Mouse (Mus musculus): ENCODE measurements at regions not wholly inside any gene's neighbourhood (a gene's known extent, or its start where the extent isn't known, plus 50 kb on each side); places are given as distances from the start of the nearest gene placed in this dataset.

GRCm38 (mm10) chr3:151182132-151182531, 255.6 kb upstream of the Adgrl4 start:
- no peak for DNase-seq (ENCODE audit: low read depth)

- no peak for DNase-seq (ENCODE audit: low read depth)
Observed at GRCm38 (mm10) chr3:151192092-151192491, 245.6 kb upstream of the Adgrl4 start.

- DNase-seq (ENCODE audit: low read depth) = no peak
Observed at GRCm38 (mm10) chr3:151210978-151211377, 226.7 kb upstream of the Adgrl4 start.

GRCm38 (mm10) chr3:151216764-151217502, 220.8 kb upstream of the Adgrl4 start:
- no peak for DNase-seq (ENCODE audit: low read depth)

GRCm38 (mm10) chr3:151222407-151222806, 215.3 kb upstream of the Adgrl4 start:
- DNase-seq (ENCODE audit: low read depth) = no peak

GRCm38 (mm10) chr3:151252458-151252857, 185.2 kb upstream of the Adgrl4 start:
- no peak for DNase-seq (ENCODE audit: low read depth)

- DNase-seq (ENCODE audit: low read depth) = no peak
Observed at GRCm38 (mm10) chr3:151262821-151263220, 174.9 kb upstream of the Adgrl4 start.

GRCm38 (mm10) chr3:151265658-151266057, 172.0 kb upstream of the Adgrl4 start:
- no peak for DNase-seq (ENCODE audit: low read depth)

- no peak for DNase-seq (ENCODE audit: low read depth)
Observed at GRCm38 (mm10) chr3:151269514-151269913, 168.2 kb upstream of the Adgrl4 start.

- DNase-seq (ENCODE audit: low read depth) = no peak
Observed at GRCm38 (mm10) chr3:151283829-151284228, 153.9 kb upstream of the Adgrl4 start.

GRCm38 (mm10) chr3:151293981-151294605, 143.6 kb upstream of the Adgrl4 start:
- DNase-seq (ENCODE audit: low read depth) = no peak

- no peak for DNase-seq (ENCODE audit: low read depth)
Observed at GRCm38 (mm10) chr3:151294606-151295005, 143.1 kb upstream of the Adgrl4 start.

- no peak for DNase-seq (ENCODE audit: low read depth)
Observed at GRCm38 (mm10) chr3:151295027-151295426, 142.7 kb upstream of the Adgrl4 start.

- no peak for DNase-seq (ENCODE audit: low read depth)
Observed at GRCm38 (mm10) chr3:151298325-151298724, 139.4 kb upstream of the Adgrl4 start.

GRCm38 (mm10) chr3:151305402-151305801, 132.3 kb upstream of the Adgrl4 start:
- DNase-seq (ENCODE audit: low read depth) = no peak

- no peak for DNase-seq (ENCODE audit: low read depth)
Observed at GRCm38 (mm10) chr3:151307975-151308374, 129.7 kb upstream of the Adgrl4 start.

- no peak for DNase-seq (ENCODE audit: low read depth)
Observed at GRCm38 (mm10) chr3:151323835-151324234, 113.9 kb upstream of the Adgrl4 start.

- no peak for DNase-seq (ENCODE audit: low read depth)
Observed at GRCm38 (mm10) chr3:151329801-151330200, 107.9 kb upstream of the Adgrl4 start.

- no peak for DNase-seq (ENCODE audit: low read depth)
Observed at GRCm38 (mm10) chr3:151331906-151332305, 105.8 kb upstream of the Adgrl4 start.

GRCm38 (mm10) chr3:151332317-151332687, 105.4 kb upstream of the Adgrl4 start:
- no peak for DNase-seq (ENCODE audit: low read depth)

GRCm38 (mm10) chr3:151332688-151333452, 104.8 kb upstream of the Adgrl4 start:
- no peak for DNase-seq (ENCODE audit: low read depth)

GRCm38 (mm10) chr3:151333867-151334341, 103.8 kb upstream of the Adgrl4 start:
- no peak for DNase-seq (ENCODE audit: low read depth)

All from naive thymus-derived CD4-positive, alpha-beta T cell, adult 2 months (primary cell).